Mouse (Mus musculus): ENCODE results near the gene Pbxip1. TPM values are rescaled to one million over a fixed set of nuclear protein-coding genes. Genes with fewer than 3 reads are reported as not detected.

Pbxip1 gene
- polyA plus RNA-seq, 1 experiment: 91.6 TPM

GRCm38 (mm10) chr3:89451916-89452315 lies 15.4 kb downstream of the Pbxip1 start:
- TF ChIP-seq CTCF (IDR thresholded peaks at IDR 0.05; ENCODE audit: borderline replicate concordance, insufficient read depth, low read length) (no peak), POLR2A (IDR thresholded peaks at IDR 0.05; ENCODE audit: low read depth, low read length) (no peak)
- no peaks in the 10 kb centered on the region for H3K4me1 ChIP-seq (ENCODE audit: control insufficient read depth, insufficient read depth, low read length)
- no peak overlapping the region for H3K27ac ChIP-seq (ENCODE audit: insufficient read depth, low read length)
- H3K4me3 ChIP-seq (ENCODE audit: insufficient read depth, low read length): no peak overlapping the region

- H3K4me3 ChIP-seq (ENCODE audit: insufficient read depth, low read length): no peak within 1 kb of the TSS
- TF ChIP-seq CTCF (IDR thresholded peaks at IDR 0.05; ENCODE audit: borderline replicate concordance, insufficient read depth, low read length): no peak
- TF ChIP-seq POLR2A (IDR thresholded peaks at IDR 0.05; ENCODE audit: low read depth, low read length): no peak
- H3K4me1 ChIP-seq (ENCODE audit: control insufficient read depth, insufficient read depth, low read length): no peaks in the 10 kb centered on the region
- H3K27ac ChIP-seq (ENCODE audit: insufficient read depth, low read length): no peak within 1 kb of the TSS
Observed at GRCm38 (mm10) chr3:89454401-89455177, 18.1 kb downstream of the Pbxip1 start, which contains the start of gene Pmvk. TSS of gene Pmvk (plus strand) at chr3:89454541.

- no peak overlapping the region for H3K27ac ChIP-seq (ENCODE audit: insufficient read depth, low read length)
- TF ChIP-seq CTCF (IDR thresholded peaks at IDR 0.05; ENCODE audit: borderline replicate concordance, insufficient read depth, low read length): no peak
- TF ChIP-seq POLR2A (IDR thresholded peaks at IDR 0.05; ENCODE audit: low read depth, low read length): no peak
- H3K4me3 ChIP-seq (ENCODE audit: insufficient read depth, low read length): no peak overlapping the region
- H3K4me1 ChIP-seq (ENCODE audit: control insufficient read depth, insufficient read depth, low read length): no peaks in the 10 kb centered on the region
Observed at GRCm38 (mm10) chr3:89455786-89456285, 19.3 kb downstream of the Pbxip1 start.

- Histone ChIP-seq H3K27ac (ENCODE audit: insufficient read depth, low read length) (no peak overlapping the region), H3K4me1 (ENCODE audit: control insufficient read depth, insufficient read depth, low read length) (no peaks in the 10 kb centered on the region), H3K4me3 (ENCODE audit: insufficient read depth, low read length) (no peak overlapping the region)
- TF ChIP-seq POLR2A (IDR thresholded peaks at IDR 0.05; ENCODE audit: low read depth, low read length) (no peak), CTCF (IDR thresholded peaks at IDR 0.05; ENCODE audit: borderline replicate concordance, insufficient read depth, low read length) (peak; percentile 63)
Observed at GRCm38 (mm10) chr3:89456726-89457665, 20.5 kb downstream of the Pbxip1 start.

- Histone ChIP-seq H3K4me1 (ENCODE audit: control insufficient read depth, insufficient read depth, low read length) (no peaks in the 10 kb centered on the region), H3K27ac (ENCODE audit: insufficient read depth, low read length) (peak overlapping the region; percentile 75), H3K4me3 (ENCODE audit: insufficient read depth, low read length) (no peak overlapping the region)
- peak; percentile 22; the same call in 1 of the 2 replicates for TF ChIP-seq POLR2A (IDR thresholded peaks at IDR 0.05; ENCODE audit: low read depth, low read length)
- no peak for TF ChIP-seq CTCF (IDR thresholded peaks at IDR 0.05; ENCODE audit: borderline replicate concordance, insufficient read depth, low read length)
Observed at GRCm38 (mm10) chr3:89458372-89458964, 22.0 kb downstream of the Pbxip1 start.

- Histone ChIP-seq H3K4me3 (ENCODE audit: insufficient read depth, low read length) (peak overlapping the region; percentile 80), H3K4me1 (ENCODE audit: control insufficient read depth, insufficient read depth, low read length) (no peaks in the 10 kb centered on the region), H3K27ac (ENCODE audit: insufficient read depth, low read length) (peak overlapping the region; percentile 75)
- peak; percentile 61 for TF ChIP-seq POLR2A (IDR thresholded peaks at IDR 0.05; ENCODE audit: low read depth, low read length)
- no peak for TF ChIP-seq CTCF (IDR thresholded peaks at IDR 0.05; ENCODE audit: borderline replicate concordance, insufficient read depth, low read length)
Observed at GRCm38 (mm10) chr3:89458965-89459807, 22.7 kb downstream of the Pbxip1 start.

- Histone ChIP-seq H3K27ac (ENCODE audit: insufficient read depth, low read length) (no peak overlapping the region), H3K4me3 (ENCODE audit: insufficient read depth, low read length) (no peak overlapping the region), H3K4me1 (ENCODE audit: control insufficient read depth, insufficient read depth, low read length) (no peaks in the 10 kb centered on the region)
- TF ChIP-seq CTCF (IDR thresholded peaks at IDR 0.05; ENCODE audit: borderline replicate concordance, insufficient read depth, low read length) (no peak), POLR2A (IDR thresholded peaks at IDR 0.05; ENCODE audit: low read depth, low read length) (no peak)
Observed at GRCm38 (mm10) chr3:89468268-89468667, 31.8 kb downstream of the Pbxip1 start.

- Histone ChIP-seq H3K4me1 (ENCODE audit: control insufficient read depth, insufficient read depth, low read length) (no peaks in the 10 kb centered on the region; the same call in 1 of the 2 replicates), H3K4me3 (ENCODE audit: insufficient read depth, low read length) (no peak overlapping the region), H3K27ac (ENCODE audit: insufficient read depth, low read length) (no peak overlapping the region)
- no peak for TF ChIP-seq CTCF (IDR thresholded peaks at IDR 0.05; ENCODE audit: borderline replicate concordance, insufficient read depth, low read length)
- no peak for TF ChIP-seq POLR2A (IDR thresholded peaks at IDR 0.05; ENCODE audit: low read depth, low read length)
Observed at GRCm38 (mm10) chr3:89472280-89472679, 35.8 kb downstream of the Pbxip1 start.

Data from embryonic fibroblast, embryonic 13.5 days (primary cell).